Mouse (Mus musculus): ENCODE measurements around the gene Zbtb24.

DNA sequence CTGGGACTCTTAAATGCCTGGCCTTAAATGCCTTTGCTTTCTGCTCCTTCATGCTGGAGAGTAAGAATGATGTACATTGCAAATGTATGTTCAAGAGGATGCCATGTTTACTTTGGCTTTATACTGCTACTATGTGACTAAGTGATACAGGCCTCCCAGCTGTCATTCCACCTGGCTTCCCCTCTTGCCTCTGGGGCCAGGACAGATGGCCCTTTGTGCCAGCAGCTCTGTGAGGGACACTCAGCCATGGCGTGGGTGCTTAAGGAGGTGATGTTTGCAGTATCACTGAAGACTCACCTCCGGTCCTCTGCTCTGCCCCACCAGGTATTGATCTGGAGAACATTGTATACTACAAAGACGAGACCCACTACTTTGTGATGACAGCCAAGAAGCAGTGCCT is 29.8 kb downstream of the Zbtb24 start:
- TF ChIP-seq CTCF (IDR thresholded peaks at IDR 0.05; ENCODE audit: low read depth): no peak
- no peak for TF ChIP-seq EP300 (IDR thresholded peaks at IDR 0.05; ENCODE audit: low read depth)
